Mouse (Mus musculus): ENCODE measurements around the gene Runx2. TPM values are rescaled to one million over a fixed set of nuclear protein-coding genes. Genes with fewer than 3 reads are reported as not detected.

Runx2 gene
- polyA plus RNA-seq, 1 experiment from 2014 or later, result 31.9 TPM

DNA sequence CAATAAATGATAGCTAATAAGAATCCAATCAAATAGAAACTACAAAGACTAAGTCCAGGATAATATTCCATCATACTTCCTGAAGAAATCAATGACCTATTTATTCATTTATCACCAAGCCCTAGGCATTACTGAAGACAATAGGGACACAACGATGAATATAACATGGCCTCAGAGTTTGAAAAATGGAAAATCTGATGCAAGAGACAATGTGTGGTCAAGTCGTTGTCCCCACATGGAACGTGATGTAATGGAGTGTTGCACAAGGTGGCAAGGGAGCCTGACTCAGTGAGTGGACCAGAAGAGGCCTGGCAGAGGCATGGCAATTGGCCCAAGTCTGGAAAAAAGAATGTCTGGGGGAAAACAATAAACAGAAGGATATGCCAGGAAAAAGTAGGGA is 161.5 kb downstream of the Runx2 start:
- 90% methylated on average over 3 of the region's 3 CpGs for WGBS
- no peak for ATAC-seq (ENCODE audit: insufficient number of reproducible peaks, insufficient read depth, low FRiP score, low TSS enrichment)
- Histone ChIP-seq H3K27me3 (no peaks in the 10 kb centered on the region), H3K27ac (no peak overlapping the region), H3K9me3 (no peaks in the 10 kb centered on the region), H3K4me1 (no peaks in the 10 kb centered on the region), H3K9ac (no peak overlapping the region), H3K36me3 (0 out of 2 replicates have a peak, but pooled peaks cover 2% of the 10 kb centered on the region), H3K4me2 (replicated peaks) (no peak overlapping the region), H3K4me3 (no peak overlapping the region)

- no peak for ATAC-seq (ENCODE audit: insufficient number of reproducible peaks, insufficient read depth, low FRiP score, low TSS enrichment)
- WGBS, result 76% methylated on average over 7 of the region's 7 CpGs
- no peak overlapping the region for H3K4me2 ChIP-seq (replicated peaks)
- no peaks in the 10 kb centered on the region for H3K9me3 ChIP-seq
- no peaks in the 10 kb centered on the region for H3K27me3 ChIP-seq
- no peak overlapping the region for H3K9ac ChIP-seq
- 0 out of 2 replicates have a peak, but pooled peaks cover 3% of the 10 kb centered on the region for H3K36me3 ChIP-seq
- no peak overlapping the region for H3K27ac ChIP-seq
- no peaks in the 10 kb centered on the region for H3K4me1 ChIP-seq
- H3K4me3 ChIP-seq, result no peak overlapping the region
Observed at GRCm38 (mm10) chr17:44652054-44652453, 162.5 kb downstream of the Runx2 start.

- no peak overlapping the region for H3K4me2 ChIP-seq (replicated peaks)
- WGBS, result 86% methylated on average over 8 of the region's 8 CpGs
- no peak for ATAC-seq (ENCODE audit: insufficient number of reproducible peaks, insufficient read depth, low FRiP score, low TSS enrichment)
Observed at GRCm38 (mm10) chr17:44651613-44652012, 163.0 kb downstream of the Runx2 start.

GRCm38 (mm10) chr17:44650431-44650830 is 164.2 kb downstream of the Runx2 start:
- H3K27ac ChIP-seq, result no peak overlapping the region
- H3K9me3 ChIP-seq, result no peaks in the 10 kb centered on the region
- 0 out of 2 replicates have a peak, but pooled peaks cover 3% of the 10 kb centered on the region for H3K36me3 ChIP-seq
- no peak for ATAC-seq (ENCODE audit: insufficient number of reproducible peaks, insufficient read depth, low FRiP score, low TSS enrichment)
- H3K9ac ChIP-seq, result no peak overlapping the region
- H3K4me2 ChIP-seq (replicated peaks), result no peak overlapping the region
- H3K27me3 ChIP-seq, result no peaks in the 10 kb centered on the region
- WGBS, result 87% methylated on average over 2 of the region's 2 CpGs
- H3K4me3 ChIP-seq, result no peak overlapping the region
- no peaks in the 10 kb centered on the region for H3K4me1 ChIP-seq

More at GRCm38 (mm10) chr17:44651613-44652012, 163.0 kb downstream of the Runx2 start:
- no peak overlapping the region for H3K27ac ChIP-seq
- no peak overlapping the region for H3K9ac ChIP-seq
- 0 out of 2 replicates have a peak, but pooled peaks cover 3% of the 10 kb centered on the region for H3K36me3 ChIP-seq
- no peak overlapping the region for H3K4me3 ChIP-seq
- no peaks in the 10 kb centered on the region for H3K4me1 ChIP-seq
- no peaks in the 10 kb centered on the region for H3K27me3 ChIP-seq
- no peaks in the 10 kb centered on the region for H3K9me3 ChIP-seq

DNA sequence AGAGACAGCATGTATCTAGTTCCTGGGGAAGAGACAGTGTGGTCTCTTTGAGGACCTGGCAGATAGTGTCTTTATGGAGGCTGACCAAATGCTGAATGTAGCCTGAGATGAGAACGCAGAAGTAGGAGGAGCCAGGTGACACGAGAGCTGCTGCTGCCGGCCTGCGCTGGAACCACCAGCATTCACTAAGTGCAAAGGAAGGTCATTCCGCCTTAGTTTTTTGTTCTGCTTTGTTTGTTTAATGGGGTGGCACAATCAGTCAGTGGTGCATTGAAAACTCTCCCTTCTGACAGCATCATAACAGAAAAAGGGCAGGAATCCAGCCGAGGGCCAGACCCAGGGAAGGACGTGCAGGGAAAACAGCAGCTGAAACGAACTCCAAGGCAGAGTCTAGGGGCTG is 165.5 kb downstream of the Runx2 start:
- Histone ChIP-seq H3K9me3 (no peaks in the 10 kb centered on the region), H3K36me3 (0 out of 2 replicates have a peak, but pooled peaks cover 3% of the 10 kb centered on the region), H3K4me3 (no peak overlapping the region), H3K4me1 (no peaks in the 10 kb centered on the region), H3K9ac (no peak overlapping the region), H3K27me3 (no peaks in the 10 kb centered on the region), H3K27ac (no peak overlapping the region), H3K4me2 (replicated peaks) (no peak overlapping the region)
- no peak for ATAC-seq (ENCODE audit: insufficient number of reproducible peaks, insufficient read depth, low FRiP score, low TSS enrichment)
- WGBS, result 57% methylated on average over 8 of the region's 8 CpGs

- 0 out of 2 replicates have a peak, but pooled peaks cover 3% of the 10 kb centered on the region for H3K36me3 ChIP-seq
Observed at GRCm38 (mm10) chr17:44647916-44648315, 166.7 kb downstream of the Runx2 start.

GRCm38 (mm10) chr17:44645146-44645545 is 169.5 kb downstream of the Runx2 start:
- 81% methylated on average over 8 of the region's 8 CpGs for WGBS
- no peaks in the 10 kb centered on the region for H3K4me1 ChIP-seq
- no peaks in the 10 kb centered on the region for H3K27me3 ChIP-seq
- no peak for ATAC-seq (ENCODE audit: insufficient number of reproducible peaks, insufficient read depth, low FRiP score, low TSS enrichment)
- no peak overlapping the region for H3K9ac ChIP-seq
- H3K36me3 ChIP-seq, result 0 out of 2 replicates have a peak, but pooled peaks cover 3% of the 10 kb centered on the region
- H3K4me2 ChIP-seq (replicated peaks), result no peak overlapping the region
- no peaks in the 10 kb centered on the region for H3K9me3 ChIP-seq
- no peak overlapping the region for H3K27ac ChIP-seq
- no peak overlapping the region for H3K4me3 ChIP-seq

More at GRCm38 (mm10) chr17:44647916-44648315, 166.7 kb downstream of the Runx2 start:
- no peaks in the 10 kb centered on the region for H3K27me3 ChIP-seq
- H3K4me2 ChIP-seq (replicated peaks), result no peak overlapping the region
- WGBS, result 92% methylated on average over 6 of the region's 6 CpGs
- no peaks in the 10 kb centered on the region for H3K9me3 ChIP-seq
- H3K4me1 ChIP-seq, result no peaks in the 10 kb centered on the region
- H3K4me3 ChIP-seq, result no peak overlapping the region
- H3K27ac ChIP-seq, result no peak overlapping the region
- H3K9ac ChIP-seq, result no peak overlapping the region
- no peak for ATAC-seq (ENCODE audit: insufficient number of reproducible peaks, insufficient read depth, low FRiP score, low TSS enrichment)

GRCm38 (mm10) chr17:44643260-44643659 is 171.3 kb downstream of the Runx2 start:
- no peak for ATAC-seq (ENCODE audit: insufficient number of reproducible peaks, insufficient read depth, low FRiP score, low TSS enrichment)
- no peak overlapping the region for H3K4me2 ChIP-seq (replicated peaks)
- H3K36me3 ChIP-seq, result peaks cover 15% of the 10 kb centered on the region; the same call in 1 of the 2 replicates
- no peaks in the 10 kb centered on the region for H3K27me3 ChIP-seq
- no peak overlapping the region for H3K9ac ChIP-seq
- H3K27ac ChIP-seq, result no peak overlapping the region
- no peaks in the 10 kb centered on the region for H3K4me1 ChIP-seq
- no peak overlapping the region for H3K4me3 ChIP-seq
- WGBS, result 93% methylated on average over 6 of the region's 6 CpGs
- H3K9me3 ChIP-seq, result no peaks in the 10 kb centered on the region

DNA sequence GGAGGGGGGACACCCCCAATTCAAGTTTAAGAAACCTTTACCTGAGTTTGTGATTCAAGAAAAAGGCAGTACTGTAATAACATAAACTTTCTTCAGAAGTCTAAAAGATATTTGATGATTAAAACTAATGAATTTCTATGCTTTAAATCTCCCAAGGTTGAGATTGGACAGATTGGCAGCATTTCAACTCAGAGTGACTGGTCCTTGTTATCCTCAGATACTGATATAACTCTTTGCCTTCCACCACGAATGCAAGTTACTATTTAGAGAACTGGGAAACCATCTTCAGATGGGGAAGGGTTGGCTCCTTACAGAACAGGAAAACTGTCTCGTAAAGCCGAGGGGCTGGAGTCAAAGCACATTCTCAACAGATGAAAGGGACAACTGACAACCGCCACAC is 172.5 kb downstream of the Runx2 start:
- H3K4me1 ChIP-seq, result no peaks in the 10 kb centered on the region
- H3K9ac ChIP-seq, result no peak overlapping the region
- H3K4me3 ChIP-seq, result no peak overlapping the region
- H3K36me3 ChIP-seq, result peaks cover 12% of the 10 kb centered on the region; the same call in 1 of the 2 replicates
- H3K9me3 ChIP-seq, result no peaks in the 10 kb centered on the region
- H3K27ac ChIP-seq, result no peak overlapping the region
- no peak overlapping the region for H3K4me2 ChIP-seq (replicated peaks)
- no peak for ATAC-seq (ENCODE audit: insufficient number of reproducible peaks, insufficient read depth, low FRiP score, low TSS enrichment)
- WGBS, result 70% methylated on average over 4 of the region's 4 CpGs
- H3K27me3 ChIP-seq, result no peaks in the 10 kb centered on the region

- H3K4me2 ChIP-seq (replicated peaks), result no peak overlapping the region
- no peak for ATAC-seq (ENCODE audit: insufficient number of reproducible peaks, insufficient read depth, low FRiP score, low TSS enrichment)
- H3K27me3 ChIP-seq, result no peaks in the 10 kb centered on the region
- peaks cover 12% of the 10 kb centered on the region; the same call in 1 of the 2 replicates for H3K36me3 ChIP-seq
- H3K4me1 ChIP-seq, result no peaks in the 10 kb centered on the region
- no peak overlapping the region for H3K9ac ChIP-seq
- H3K27ac ChIP-seq, result no peak overlapping the region
- H3K4me3 ChIP-seq, result no peak overlapping the region
- H3K9me3 ChIP-seq, result no peaks in the 10 kb centered on the region
- WGBS, result 86% methylated on average over 3 of the region's 3 CpGs
Observed at GRCm38 (mm10) chr17:44640910-44641309, 173.7 kb downstream of the Runx2 start.

DNA sequence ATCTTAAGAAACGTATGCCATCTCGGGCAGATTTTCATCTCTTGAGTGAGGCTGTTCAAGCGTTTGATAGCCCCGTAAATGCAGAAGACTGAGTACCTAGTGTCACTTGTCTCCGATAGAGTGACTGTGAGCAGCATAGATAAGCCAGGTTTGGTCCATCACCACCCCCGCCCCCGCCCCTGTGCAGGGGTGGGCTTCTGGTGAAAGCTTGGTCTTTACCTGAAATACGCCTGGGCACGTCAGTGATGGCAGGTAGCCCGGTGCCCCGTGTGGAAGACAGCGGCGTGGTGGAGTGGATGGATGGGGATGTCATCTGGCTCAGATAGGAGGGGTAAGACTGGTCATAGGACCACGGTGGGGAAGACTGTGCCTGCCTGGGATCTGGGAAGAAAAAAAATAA is 175.2 kb downstream of the Runx2 start:
- H3K4me2 ChIP-seq (replicated peaks), result no peak overlapping the region
- no peaks in the 10 kb centered on the region for H3K4me1 ChIP-seq
- no peak overlapping the region for H3K9ac ChIP-seq
- H3K36me3 ChIP-seq, result peaks cover 12% of the 10 kb centered on the region; the same call in 1 of the 2 replicates
- no peaks in the 10 kb centered on the region for H3K27me3 ChIP-seq
- no peaks in the 10 kb centered on the region for H3K9me3 ChIP-seq
- 91% methylated on average over 14 of the region's 14 CpGs for WGBS
- no peak overlapping the region for H3K27ac ChIP-seq
- no peak for ATAC-seq (ENCODE audit: insufficient number of reproducible peaks, insufficient read depth, low FRiP score, low TSS enrichment)
- no peak overlapping the region for H3K4me3 ChIP-seq

DNA sequence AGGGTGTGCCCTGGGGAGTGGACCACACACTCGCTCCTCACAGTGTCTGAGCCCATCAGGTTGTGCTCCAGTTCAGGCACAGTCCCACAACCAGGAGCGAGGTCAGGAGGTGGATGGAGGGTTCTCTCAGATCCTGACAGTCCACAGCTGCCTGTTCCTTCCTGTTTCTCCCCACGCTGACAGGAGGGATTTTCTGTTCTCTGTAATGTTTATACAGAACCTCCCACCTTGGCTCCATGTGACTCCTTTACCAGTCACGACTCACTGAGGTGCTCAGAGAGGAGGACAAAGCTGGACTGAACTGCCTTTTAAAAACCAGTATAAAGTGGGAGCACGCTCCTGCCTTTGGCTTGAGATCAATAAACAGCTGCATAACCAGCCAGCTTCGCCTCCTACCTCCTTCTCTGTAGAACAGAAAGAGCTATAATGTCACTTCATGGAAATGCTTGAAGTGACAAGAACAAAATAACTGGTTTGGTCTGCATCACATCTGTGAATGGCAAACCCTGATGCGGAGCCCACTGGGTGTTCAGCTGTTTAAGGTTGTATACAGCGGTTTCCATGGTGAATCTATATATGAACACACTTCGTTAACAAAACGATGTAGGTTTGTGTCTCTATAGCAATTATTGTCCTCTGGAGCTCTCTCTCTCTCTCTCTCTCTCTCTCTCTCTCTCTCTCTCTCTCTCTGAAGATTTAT is 177.3 kb downstream of the Runx2 start:
- 72% methylated on average over 10 of the region's 10 CpGs for WGBS
- Histone ChIP-seq H3K4me3 (no peak overlapping the region), H3K9me3 (no peaks in the 10 kb centered on the region), H3K4me2 (replicated peaks) (no peak overlapping the region), H3K9ac (no peak overlapping the region), H3K36me3 (peaks cover 12% of the 10 kb centered on the region; the same call in 1 of the 2 replicates), H3K27ac (no peak overlapping the region), H3K27me3 (no peaks in the 10 kb centered on the region), H3K4me1 (no peaks in the 10 kb centered on the region)
- ATAC-seq (ENCODE audit: insufficient number of reproducible peaks, insufficient read depth, low FRiP score, low TSS enrichment), result no peak

Data from embryonic facial prominence, embryonic 12.5 days (tissue).